Mouse (Mus musculus): ENCODE data around the gene Vangl1. TPM values are rescaled to one million over a fixed set of nuclear protein-coding genes. Genes with fewer than 3 reads are reported as not detected.
"Not testable (repeated sequence)": the region's sequence is repeated elsewhere in the genome, so short reads cannot be mapped to it uniquely, and the experiment has no call there.

Vangl1 gene
- total and polyA plus RNA-seq, 2 experiments from 2014 or later = 7.1 to 16.8 TPM

GRCm38 (mm10) chr3:102212896-102213295 is 8.4 kb upstream of the Vangl1 start:
- TF ChIP-seq CTCF (IDR thresholded peaks at IDR 0.05) = no peak
- no peak overlapping the region for H3K27ac ChIP-seq (ENCODE audit: low read depth, low read length)
- ATAC-seq (ENCODE audit: low FRiP score) (peak; percentile 49; the same call in 1 of the 2 replicates), DNase-seq (ENCODE audit: low spot score) (no peak)
- H3K27me3 ChIP-seq (ENCODE audit: insufficient read depth, low read length) = no peaks in the 10 kb centered on the region
- no peak overlapping the region for H3K4me3 ChIP-seq (ENCODE audit: low read depth, low read length)
- H3K4me2 ChIP-seq (ENCODE audit: low read depth, low read length, poor library complexity, severe bottlenecking) = no peak overlapping the region
- WGBS = 54% methylated on average over 6 of the region's 6 CpGs
- no peaks in the 10 kb centered on the region for H3K4me1 ChIP-seq (ENCODE audit: insufficient read depth, low read length)
- no peak overlapping the region for H3K9ac ChIP-seq (replicated peaks; ENCODE audit: low read length, poor library complexity, severe bottlenecking)
- no peaks in the 10 kb centered on the region for H3K9me3 ChIP-seq (ENCODE audit: low read length)
- no peaks in the 10 kb centered on the region for H3K36me3 ChIP-seq (ENCODE audit: insufficient read depth, low read length)

GRCm38 (mm10) chr3:102212336-102212735 is 7.8 kb upstream of the Vangl1 start:
- no peaks in the 10 kb centered on the region for H3K36me3 ChIP-seq (ENCODE audit: insufficient read depth, low read length)
- ATAC-seq (ENCODE audit: low FRiP score) (no peak), DNase-seq (ENCODE audit: low spot score) (no peak)
- no peak for TF ChIP-seq CTCF (IDR thresholded peaks at IDR 0.05)
- H3K9ac ChIP-seq (replicated peaks; ENCODE audit: low read length, poor library complexity, severe bottlenecking) = no peak overlapping the region
- H3K4me2 ChIP-seq (ENCODE audit: low read depth, low read length, poor library complexity, severe bottlenecking) = no peak overlapping the region
- H3K4me3 ChIP-seq (ENCODE audit: low read depth, low read length) = no peak overlapping the region
- no peaks in the 10 kb centered on the region for H3K27me3 ChIP-seq (ENCODE audit: insufficient read depth, low read length)
- no peaks in the 10 kb centered on the region for H3K9me3 ChIP-seq (ENCODE audit: low read length)
- no peaks in the 10 kb centered on the region for H3K4me1 ChIP-seq (ENCODE audit: insufficient read depth, low read length)
- 88% methylated on average over 15 of the region's 15 CpGs for WGBS
- no peak overlapping the region for H3K27ac ChIP-seq (ENCODE audit: low read depth, low read length)

DNA sequence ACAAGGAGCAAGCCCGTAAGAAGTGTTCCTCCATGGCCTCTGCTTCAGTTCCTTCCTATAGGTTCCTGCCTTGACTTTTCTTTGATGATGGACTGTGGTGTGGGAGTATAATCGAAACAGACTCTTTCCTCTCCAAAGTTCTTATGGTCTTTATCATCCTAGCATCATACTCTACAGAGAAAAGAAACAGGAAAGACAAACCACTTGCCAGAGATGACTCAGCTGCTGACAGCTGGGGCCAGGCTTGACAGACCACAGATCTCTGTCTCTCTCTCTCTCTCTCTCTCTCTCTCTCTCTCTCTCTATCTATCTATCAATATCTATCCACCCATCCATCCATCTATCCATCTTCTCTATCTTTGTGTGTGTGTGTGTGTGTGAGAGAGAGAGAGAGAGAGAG is 6.8 kb upstream of the Vangl1 start:
- Histone ChIP-seq H3K9me3 (ENCODE audit: low read length) (no peaks in the 10 kb centered on the region), H3K4me3 (ENCODE audit: low read depth, low read length) (no peak overlapping the region), H3K4me1 (ENCODE audit: insufficient read depth, low read length) (no peaks in the 10 kb centered on the region), H3K4me2 (ENCODE audit: low read depth, low read length, poor library complexity, severe bottlenecking) (no peak overlapping the region), H3K9ac (replicated peaks; ENCODE audit: low read length, poor library complexity, severe bottlenecking) (no peak overlapping the region), H3K27me3 (ENCODE audit: insufficient read depth, low read length) (peaks cover 5% of the 10 kb centered on the region; the same call in 1 of the 2 replicates), H3K36me3 (ENCODE audit: insufficient read depth, low read length) (no peaks in the 10 kb centered on the region), H3K27ac (ENCODE audit: low read depth, low read length) (no peak overlapping the region)
- 91% methylated on average over 2 of the region's 2 CpGs for WGBS
- TF ChIP-seq CTCF (IDR thresholded peaks at IDR 0.05) = no peak
- ATAC-seq (ENCODE audit: low FRiP score) (no peak), DNase-seq (ENCODE audit: low spot score) (no peak)

- no peaks in the 10 kb centered on the region for H3K4me1 ChIP-seq (ENCODE audit: insufficient read depth, low read length)
- no peak for DNase-seq (ENCODE audit: low spot score)
- 71% methylated on average over 3 of the region's 3 CpGs for WGBS
These were observed 6.3 kb upstream of the Vangl1 start for GRCm38 (mm10) chr3:102210775-102211174.

GRCm38 (mm10) chr3:102208861-102209260 is 4.4 kb upstream of the Vangl1 start:
- Histone ChIP-seq H3K27me3 (ENCODE audit: insufficient read depth, low read length) (peaks cover 7% of the 10 kb centered on the region; the same call in 1 of the 2 replicates), H3K36me3 (ENCODE audit: insufficient read depth, low read length) (no peaks in the 10 kb centered on the region), H3K4me2 (ENCODE audit: low read depth, low read length, poor library complexity, severe bottlenecking) (no peak overlapping the region), H3K27ac (ENCODE audit: low read depth, low read length) (no peak overlapping the region), H3K9me3 (ENCODE audit: low read length) (no peaks in the 10 kb centered on the region), H3K4me1 (ENCODE audit: insufficient read depth, low read length) (peaks cover 4% of the 10 kb centered on the region; the same call in 1 of the 2 replicates), H3K9ac (replicated peaks; ENCODE audit: low read length, poor library complexity, severe bottlenecking) (no peak overlapping the region), H3K4me3 (ENCODE audit: low read depth, low read length) (no peak overlapping the region)
- WGBS = 80% methylated on average over 6 of the region's 6 CpGs
- DNase-seq (ENCODE audit: low spot score) = no peak
- no peak for ATAC-seq (ENCODE audit: low FRiP score)
- TF ChIP-seq CTCF (IDR thresholded peaks at IDR 0.05) = no peak

More at GRCm38 (mm10) chr3:102210775-102211174, 6.3 kb upstream of the Vangl1 start:
- no peak overlapping the region for H3K9ac ChIP-seq (replicated peaks; ENCODE audit: low read length, poor library complexity, severe bottlenecking)
- H3K36me3 ChIP-seq (ENCODE audit: insufficient read depth, low read length) = no peaks in the 10 kb centered on the region
- TF ChIP-seq CTCF (IDR thresholded peaks at IDR 0.05) = peak; percentile 60
- peaks cover 7% of the 10 kb centered on the region; the same call in 1 of the 2 replicates for H3K27me3 ChIP-seq (ENCODE audit: insufficient read depth, low read length)
- no peak for ATAC-seq (ENCODE audit: low FRiP score)
- no peaks in the 10 kb centered on the region for H3K9me3 ChIP-seq (ENCODE audit: low read length)
- no peak overlapping the region for H3K27ac ChIP-seq (ENCODE audit: low read depth, low read length)
- no peak overlapping the region for H3K4me3 ChIP-seq (ENCODE audit: low read depth, low read length)
- H3K4me2 ChIP-seq (ENCODE audit: low read depth, low read length, poor library complexity, severe bottlenecking) = no peak overlapping the region

DNA sequence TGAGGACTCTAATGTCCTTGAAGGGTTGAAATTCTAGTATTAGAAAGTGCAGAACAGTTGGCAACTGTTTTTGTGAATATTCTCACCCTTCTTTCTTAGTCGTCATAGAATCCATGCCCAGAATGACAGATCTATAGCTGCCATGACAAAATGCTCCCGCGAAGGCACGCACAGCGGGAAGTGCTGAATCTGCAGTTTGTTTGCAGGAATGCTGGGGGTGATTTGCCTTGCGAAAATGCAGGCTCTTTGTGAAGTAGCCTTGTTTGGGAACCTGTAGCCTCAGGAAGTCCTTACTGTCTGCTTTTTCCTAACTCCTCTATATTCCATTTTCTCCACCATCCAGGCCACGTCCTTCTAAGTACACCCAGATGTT is 951 bp upstream of the Vangl1 start:
- peak overlapping the region; percentile 69; the same call in 1 of the 2 replicates for H3K4me3 ChIP-seq (ENCODE audit: low read depth, low read length)
- WGBS = 8% methylated on average over 7 of the region's 7 CpGs
- peak overlapping the region; percentile 98 for H3K4me2 ChIP-seq (ENCODE audit: low read depth, low read length, poor library complexity, severe bottlenecking)
- TF ChIP-seq CTCF (IDR thresholded peaks at IDR 0.05) = no peak
- ATAC-seq (ENCODE audit: low FRiP score) = no peak
- no peak for DNase-seq (ENCODE audit: low spot score)
- H3K9ac ChIP-seq (replicated peaks; ENCODE audit: low read length, poor library complexity, severe bottlenecking) = no peak overlapping the region
- no peaks in the 10 kb centered on the region for H3K36me3 ChIP-seq (ENCODE audit: insufficient read depth, low read length)
- H3K4me1 ChIP-seq (ENCODE audit: insufficient read depth, low read length) = peaks cover 9% of the 10 kb centered on the region; the same call in 1 of the 2 replicates
- H3K27ac ChIP-seq (ENCODE audit: low read depth, low read length) = peak overlapping the region; percentile 18; the same call in 1 of the 2 replicates
- peaks cover 7% of the 10 kb centered on the region; the same call in 1 of the 2 replicates for H3K27me3 ChIP-seq (ENCODE audit: insufficient read depth, low read length)
- no peaks in the 10 kb centered on the region for H3K9me3 ChIP-seq (ENCODE audit: low read length)

GRCm38 (mm10) chr3:102204734-102205457 is 403 bp upstream of the Vangl1 start:
- Histone ChIP-seq H3K27ac (ENCODE audit: low read depth, low read length) (peak overlapping the region; percentile 62), H3K9ac (replicated peaks; ENCODE audit: low read length, poor library complexity, severe bottlenecking) (peak overlapping the region; percentile 64), H3K4me3 (ENCODE audit: low read depth, low read length) (peak overlapping the region; percentile 69), H3K4me2 (ENCODE audit: low read depth, low read length, poor library complexity, severe bottlenecking) (peak overlapping the region; percentile 98)
- DNase-seq (ENCODE audit: low spot score); H3K4me1 ChIP-seq (ENCODE audit: insufficient read depth, low read length); H3K27me3 ChIP-seq (ENCODE audit: insufficient read depth, low read length); H3K36me3 ChIP-seq (ENCODE audit: insufficient read depth, low read length); H3K9me3 ChIP-seq (ENCODE audit: low read length): not testable (repeated sequence)
- ATAC-seq (ENCODE audit: low FRiP score) = peak; percentile 54
- WGBS = 9% methylated on average over 14 of the region's 17 CpGs

All from midbrain, postnatal 0 days (tissue).